Mouse (Mus musculus): ENCODE results near the gene Gm609.
"Not testable (repeated sequence)": the region's sequence is repeated elsewhere in the genome, so short reads cannot be mapped to it uniquely, and the experiment has no call there.

The Gm609 gene

GRCm38 (mm10) chr16:45492927-45493326 lies at the start of gene Gm609:
TSS of gene Gm609 (minus strand) at chr16:45492969.
- no peak for DNase-seq (ENCODE audit: low spot score in 2 of 2)

GRCm38 (mm10) chr16:45542108-45542507 lies 49.3 kb upstream of the Gm609 start:
- DNase-seq (ENCODE audit: low spot score in 2 of 2): no peak

DNA sequence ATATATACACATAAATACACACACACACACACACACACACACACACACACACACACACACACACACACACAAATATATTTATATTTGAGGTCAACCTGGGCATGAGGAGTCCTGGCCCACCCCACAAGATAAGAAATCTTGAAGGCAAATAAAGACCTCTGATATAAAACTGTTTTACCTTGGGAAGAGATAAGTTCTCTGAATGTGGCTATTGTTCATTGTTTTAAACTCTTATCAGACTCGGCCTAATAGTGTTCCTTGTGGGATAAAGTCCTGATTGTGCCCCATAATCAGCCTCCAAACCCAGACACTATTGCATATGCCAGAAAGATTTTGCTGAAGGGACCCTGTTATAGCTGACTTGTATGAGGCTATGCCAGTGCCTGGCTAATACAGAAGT lies 45.6 kb upstream of the Gm609 start:
- DNase-seq (ENCODE audit: low spot score in 2 of 2): not testable (repeated sequence)

DNA sequence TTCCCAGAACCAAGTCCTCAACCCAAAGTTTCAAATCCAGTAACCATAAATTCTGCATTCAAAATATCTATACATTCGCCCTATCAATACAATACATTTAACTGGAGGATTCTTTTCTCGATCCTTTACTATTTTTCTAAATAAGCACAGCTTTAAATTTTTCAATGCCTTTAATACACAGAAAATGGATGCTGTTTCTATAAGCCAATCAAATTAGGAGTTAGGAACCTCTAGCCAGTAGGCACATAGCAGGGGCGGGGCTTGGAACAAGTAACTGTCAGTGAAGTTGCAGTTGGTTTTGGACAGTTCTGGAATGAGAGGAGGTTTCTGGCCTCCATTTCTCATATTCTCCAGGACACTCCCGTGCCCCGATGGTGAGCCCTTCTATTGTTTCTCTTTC lies 42.2 kb upstream of the Gm609 start, which contains the start of gene Slc9c1:
Gene Slc9c1 (plus strand): TSS at position 301 of the 400 bp plus-strand sequence.
- DNase-seq (ENCODE audit: low spot score in 2 of 2): no peak

GRCm38 (mm10) chr16:45531950-45532349 lies 39.2 kb upstream of the Gm609 start, which contains the start of gene Gm17783:
TSS of gene Gm17783 (minus strand) at chr16:45532050.
- DNase-seq (ENCODE audit: low spot score in 2 of 2): no peak

DNA sequence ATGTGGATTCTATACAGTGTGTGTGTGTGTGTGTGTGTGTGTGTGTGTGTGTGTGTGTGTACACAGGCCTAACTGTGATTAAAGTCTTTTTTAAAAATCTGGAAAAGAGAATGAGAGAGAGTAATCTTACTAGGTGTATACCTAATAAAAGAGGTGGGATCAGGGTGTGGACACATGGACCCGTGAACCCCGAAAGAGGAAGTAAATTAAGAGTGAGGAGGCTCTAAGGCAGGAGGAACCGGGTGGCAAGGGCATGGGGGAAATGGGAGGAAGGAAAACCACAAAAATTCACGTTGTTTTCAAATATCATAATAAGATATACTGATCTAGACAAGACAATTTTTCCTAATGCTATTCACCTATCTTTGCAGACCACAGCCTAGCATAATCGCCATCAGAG lies 32.8 kb upstream of the Gm609 start:
- no peak for DNase-seq (ENCODE audit: low spot score in 2 of 2)

DNA sequence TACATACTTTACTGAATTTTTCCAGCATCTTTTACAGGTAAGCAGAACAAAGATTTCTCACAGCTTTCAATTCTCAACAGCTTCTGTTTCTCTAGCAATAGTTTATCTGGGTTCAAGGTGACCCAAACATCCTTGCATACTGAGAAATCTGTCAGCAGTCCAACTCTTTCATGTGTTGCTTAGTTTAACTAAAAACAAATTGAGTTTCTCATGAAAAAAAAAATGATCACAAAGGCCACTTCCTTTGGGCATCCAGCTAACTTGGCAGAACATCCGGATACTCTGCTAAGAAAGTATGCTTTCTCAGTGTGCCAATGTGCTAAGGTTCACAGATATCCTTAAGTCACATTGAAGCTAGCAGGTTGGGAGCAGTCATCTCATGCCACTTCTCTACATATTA lies 2.6 kb upstream of the Gm609 start:
- DNase-seq (ENCODE audit: low spot score in 2 of 2): no peak

DNA sequence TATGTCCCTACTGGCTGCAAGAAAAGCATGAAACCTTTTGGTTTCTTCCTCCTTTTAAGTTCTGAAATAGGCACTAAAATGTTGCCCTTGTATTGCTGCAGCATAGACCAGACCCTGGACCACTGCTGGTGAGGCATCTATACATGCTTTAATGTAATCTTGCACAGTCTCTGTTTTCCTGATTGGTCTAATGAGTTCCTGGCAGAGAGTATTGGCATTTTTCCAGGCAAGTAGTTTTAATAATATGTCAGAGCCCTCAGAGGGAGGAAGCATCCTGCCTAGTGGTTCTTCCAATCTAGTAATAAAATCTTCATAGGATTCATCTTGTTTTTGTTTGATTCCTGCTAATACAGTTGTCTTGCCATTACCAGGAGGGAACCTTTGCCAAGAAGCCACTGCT lies 15.8 kb downstream of the Gm609 start:
- no peak for DNase-seq (ENCODE audit: low spot score in 2 of 2)

- DNase-seq (ENCODE audit: low spot score in 2 of 2): not testable (repeated sequence)
Observed at GRCm38 (mm10) chr16:45471836-45472235, 20.9 kb downstream of the Gm609 start.

GRCm38 (mm10) chr16:45454762-45455161 lies 38.0 kb downstream of the Gm609 start:
- DNase-seq (ENCODE audit: low spot score in 2 of 2): no peak

DNA sequence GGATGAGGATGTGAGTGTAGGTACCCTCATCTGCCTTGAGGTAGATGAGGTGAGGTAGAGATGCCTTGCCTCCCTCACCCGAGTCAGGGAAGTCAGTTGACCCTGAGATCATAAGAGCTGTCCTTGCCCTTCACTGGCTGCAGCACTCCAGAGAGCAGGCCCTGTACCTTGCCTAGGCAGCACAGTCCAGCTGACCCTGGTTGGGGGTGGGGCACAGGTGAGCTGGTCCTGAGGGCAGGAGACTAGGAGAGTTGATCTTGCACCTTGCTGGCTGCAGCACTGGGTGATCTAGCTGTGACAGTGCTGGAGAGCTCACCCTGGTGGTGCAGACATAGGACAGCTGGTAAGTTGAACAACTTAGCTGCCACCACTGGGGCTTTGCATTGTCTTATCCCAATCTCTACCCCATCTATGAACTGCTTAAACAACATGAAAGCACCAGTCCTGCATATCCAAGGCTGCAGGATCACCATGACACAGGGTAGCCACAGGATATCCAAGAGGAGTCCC lies 55.5 kb downstream of the Gm609 start:
- DNase-seq (ENCODE audit: low spot score in 2 of 2): no peak

- no peak for DNase-seq (ENCODE audit: low spot score in 2 of 2)
Observed at GRCm38 (mm10) chr16:45435591-45435990, 57.2 kb downstream of the Gm609 start.

GRCm38 (mm10) chr16:45427651-45428050 lies 65.1 kb downstream of the Gm609 start:
- no peak for DNase-seq (ENCODE audit: low spot score in 2 of 2)

DNA sequence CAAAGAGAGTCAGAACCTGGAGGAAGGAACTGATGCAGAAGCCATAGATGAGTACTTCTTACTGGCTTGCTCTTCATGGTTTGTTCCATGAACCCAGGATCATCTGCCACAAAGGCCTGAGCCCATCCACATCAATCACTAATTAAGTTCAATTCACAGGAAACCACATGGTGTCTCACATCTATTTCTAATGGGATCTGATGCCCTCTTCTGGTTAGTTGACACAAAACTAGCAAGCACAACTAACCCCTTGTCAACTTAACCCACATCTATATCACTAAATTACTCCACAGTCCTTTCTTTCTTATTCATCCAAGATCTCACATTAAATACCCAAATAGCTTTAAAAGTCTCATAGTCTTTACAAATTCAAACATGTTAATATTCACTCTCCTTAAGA lies 79.3 kb downstream of the Gm609 start:
- DNase-seq (ENCODE audit: low spot score in 2 of 2): no peak

- DNase-seq (ENCODE audit: low spot score in 2 of 2): not testable (repeated sequence)
Observed at GRCm38 (mm10) chr16:45409064-45409446, 83.7 kb downstream of the Gm609 start.

- DNase-seq (ENCODE audit: low spot score in 2 of 2): peak; percentile 55 to 59
Observed at GRCm38 (mm10) chr16:45408425-45409063, 84.2 kb downstream of the Gm609 start, which contains the start of gene Cd200. TSS of gene Cd200 (minus strand) at chr16:45409053.

GRCm38 (mm10) chr16:45407645-45408400 lies 84.9 kb downstream of the Gm609 start:
- DNase-seq (ENCODE audit: low spot score in 2 of 2): no peak

DNA sequence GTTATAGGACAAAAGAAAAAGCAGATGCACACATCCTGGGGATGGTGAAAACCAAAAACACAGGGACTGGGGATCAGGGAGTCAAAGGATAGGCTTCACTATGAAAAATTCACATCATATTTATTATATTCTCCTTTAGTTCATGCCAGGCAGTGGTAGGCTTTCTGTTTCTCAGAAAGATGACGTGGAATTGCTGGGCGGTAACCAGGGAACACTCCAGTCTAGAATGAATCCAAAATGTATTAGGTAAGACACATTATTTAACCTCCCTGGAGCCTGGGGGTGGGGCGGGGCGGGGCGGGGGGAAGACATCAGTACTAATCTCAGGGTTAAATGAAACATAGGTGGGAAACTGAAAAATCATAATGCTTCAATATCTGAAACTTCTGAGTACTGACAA lies 85.7 kb downstream of the Gm609 start:
- DNase-seq (ENCODE audit: low spot score in 2 of 2): no peak

GRCm38 (mm10) chr16:45402951-45403350 lies 89.8 kb downstream of the Gm609 start:
- DNase-seq (ENCODE audit: low spot score in 2 of 2): no peak

- DNase-seq (ENCODE audit: low spot score in 2 of 2): no peak
Observed at GRCm38 (mm10) chr16:45402036-45402435, 90.7 kb downstream of the Gm609 start.

DNA sequence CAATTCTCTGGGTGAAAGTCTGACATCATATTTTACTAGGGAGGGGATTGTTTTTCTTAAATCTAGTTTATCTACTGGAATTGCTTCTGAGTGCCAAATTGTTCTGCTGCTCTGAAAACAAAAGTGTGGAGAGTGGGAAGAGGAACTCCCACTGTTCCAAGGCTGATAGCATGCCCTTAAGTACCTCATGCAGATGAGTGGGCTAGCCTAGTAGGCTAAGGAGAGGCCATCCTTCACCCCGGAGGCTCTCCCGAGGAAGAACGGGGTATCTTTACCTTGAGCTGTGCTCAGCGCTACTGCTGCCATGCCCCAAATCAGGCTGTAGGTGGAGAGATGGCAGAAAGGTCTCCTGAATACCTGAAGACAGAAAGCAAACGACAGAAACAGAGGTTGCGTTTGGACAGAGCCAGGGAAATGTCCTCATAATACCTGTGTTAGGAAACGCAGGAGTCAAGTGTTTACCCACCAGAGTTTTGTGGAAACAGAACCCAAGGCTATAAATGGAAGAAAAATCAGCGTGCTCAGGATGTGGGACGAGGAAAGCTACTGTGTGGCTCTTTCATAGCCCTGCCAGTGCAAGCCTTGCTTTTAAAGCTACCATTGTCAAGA lies 92.7 kb downstream of the Gm609 start:
- no peak for DNase-seq (ENCODE audit: low spot score in 2 of 2)

GRCm38 (mm10) chr16:45399411-45399810 lies 93.4 kb downstream of the Gm609 start:
- DNase-seq (ENCODE audit: low spot score in 2 of 2): no peak

Data from frontal cortex, postnatal 10 days (tissue).